Mouse (Mus musculus) limb, embryonic 11.5 days (tissue): Measurements from ENCODE around the gene Yipf3. TPM values are rescaled to one million over a fixed set of nuclear protein-coding genes. Genes with fewer than 3 reads are reported as not detected.

Experiments
- ATAC-seq: fragments of 200-750 bp; cut with Nextera tagmentation; 2 replicates; pipeline ENCODE4 v1.8.0; 2017; ENCODE audit warnings: low read depth; ENCODE audit not compliant: insufficient number of reproducible peaks, low FRiP score, low TSS enrichment
- DNase-seq: peaks from one replicate; pipeline ENCODE4 v3.0.0-alpha.2; 2015; ENCODE audit warnings: low spot score
- H3K27ac ChIP-seq: fragments of 300-500 bp; sonication (generic); replicated peaks from 2 replicates; pipeline ENCODE4 v1.5.1; 2014; ENCODE audit warnings: low read depth, mild to moderate bottlenecking, low read length
- H3K27me3 ChIP-seq: fragments of 300-500 bp; sonication (generic); 2 replicates; pipeline ENCODE4 v1.6.1; 2014; ENCODE audit warnings: mild to moderate bottlenecking, low read length, mixed read lengths; ENCODE audit not compliant: control insufficient read depth, insufficient read depth
- H3K36me3 ChIP-seq: fragments of 300-500 bp; sonication (generic); 2 replicates; pipeline ENCODE4 v1.6.1; 2014; ENCODE audit warnings: mild to moderate bottlenecking, low read length, moderate library complexity, mixed read lengths; ENCODE audit not compliant: control insufficient read depth, insufficient read depth
- H3K4me1 ChIP-seq: fragments of 300-500 bp; sonication (generic); 2 replicates; pipeline ENCODE4 v1.6.1; 2014; ENCODE audit warnings: low read length, mixed read lengths; ENCODE audit not compliant: control insufficient read depth, insufficient read depth
- H3K4me2 ChIP-seq: fragments of 300-500 bp; sonication (generic); 2 replicates; pipeline ENCODE4 v1.6.1; 2014; ENCODE audit warnings: low read depth, mild to moderate bottlenecking, moderate library complexity; ENCODE audit not compliant: severe bottlenecking
- H3K4me3 ChIP-seq: fragments of 300-500 bp; sonication (generic); 2 replicates; pipeline ENCODE4 v1.5.1; 2014; ENCODE audit warnings: low read depth, low read length
- H3K9ac ChIP-seq: fragments of 300-500 bp; sonication (generic); 2 replicates; pipeline ENCODE4 v1.6.1; 2014; ENCODE audit warnings: mild to moderate bottlenecking, low read length
- H3K9me3 ChIP-seq: fragments of 300-500 bp; sonication (generic); 2 replicates; pipeline ENCODE4 v1.6.1; 2016; ENCODE audit warnings: low read length; ENCODE audit not compliant: control insufficient read depth
- WGBS: fragments of 180-500 bp; shearing (Covaris S2); extraction: QIAGEN DNeasy Blood & Tissue Kit; methylation state at CpG from one replicate; pipeline ENCODE4 v1.1.7; 2014; 5-methylcytosine and 5-hydroxymethylcytosine counted together
- polyA plus RNA-seq: library from polyadenylated mRNA; unstranded; fragments of >200 nt; fragmentation: Nextera tagmentation; extraction: Ambion mirVana; gene quantifications from 2 replicates; pipeline ENCODE4 v1.2.1, GENCODE M21; 2014

The Yipf3 gene
- polyA plus RNA-seq: 64.0 and 76.9 TPM in 2 replicates

DNA sequence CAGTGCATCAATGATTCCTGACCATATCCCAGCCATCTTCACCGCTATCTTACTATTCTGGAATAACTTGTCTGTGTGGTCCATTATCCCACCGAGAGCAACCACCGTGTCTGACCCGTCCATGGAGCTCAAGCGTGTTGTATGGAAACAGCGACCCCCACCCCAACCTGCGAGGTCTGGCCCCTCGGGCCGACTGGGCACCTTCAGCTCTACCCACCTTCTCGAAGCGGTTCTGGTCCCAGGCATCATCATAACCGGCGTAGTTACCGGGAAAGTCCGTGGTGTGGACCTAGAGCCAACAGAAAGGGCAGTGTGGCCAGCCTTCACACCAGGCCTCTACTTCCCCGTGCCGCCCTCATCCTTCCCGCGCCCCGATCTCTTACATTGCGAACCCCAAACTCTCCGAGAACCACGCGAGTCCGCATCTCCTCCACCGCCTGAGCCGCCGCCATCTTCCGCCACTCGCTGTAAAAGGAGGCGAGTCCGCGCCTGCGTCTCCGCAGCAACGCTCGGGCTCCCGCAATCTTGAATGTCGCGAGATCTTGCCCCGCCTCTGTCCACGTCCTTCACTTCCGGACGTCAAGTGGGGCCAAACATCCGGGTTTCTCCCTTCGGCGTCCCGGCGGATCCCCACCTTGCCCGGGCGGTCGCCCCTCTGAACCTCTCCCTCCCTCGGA lies at the start of gene Yipf3, which contains the start of gene Polr1c:
Yipf3 (plus strand) TSS at position 569 of the 677 bp plus-strand sequence.
Polr1c (minus strand) TSS at position 543 of the 677 bp plus-strand sequence.
- Histone ChIP-seq H3K4me2 (peak within 1 kb of the TSS; percentile 78), H3K27me3 (no peaks in the 10 kb centered on the region), H3K36me3 (peaks cover 46% of the 10 kb centered on the region), H3K27ac (no peak within 1 kb of the TSS), H3K4me3 (peak within 1 kb of the TSS; percentile 93), H3K9ac (peak within 1 kb of the TSS; percentile 89), H3K9me3 (no peaks in the 10 kb centered on the region), H3K4me1 (peaks cover 8% of the 10 kb centered on the region)
- DNase-seq (peak; percentile 97), ATAC-seq (peak; percentile 90)
- WGBS: under 1% methylated on average over 53 of the region's 53 CpGs

DNA sequence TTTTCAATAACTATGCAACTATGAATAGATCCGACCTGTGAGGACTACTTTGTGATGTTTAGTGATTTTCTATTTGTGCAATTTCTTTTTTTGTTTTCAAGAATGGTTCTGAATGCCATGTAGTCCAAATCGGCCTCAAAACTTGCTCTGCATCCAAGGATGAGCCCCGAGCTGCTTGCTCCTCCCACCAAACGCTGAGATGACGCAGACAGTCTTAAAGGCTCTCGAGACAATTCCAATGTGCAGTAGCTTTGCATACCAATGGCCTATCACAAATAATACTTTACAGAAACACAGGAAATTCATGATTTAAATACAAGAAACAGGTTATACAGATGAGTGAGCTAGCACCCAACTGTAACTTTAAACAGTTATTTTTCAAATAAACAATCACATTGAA lies 46.7 kb upstream of the Yipf3 start:
- Histone ChIP-seq H3K9me3 (no peaks in the 10 kb centered on the region), H3K36me3 (peaks cover 6% of the 10 kb centered on the region; the same call in 1 of the 2 replicates), H3K4me2 (peak overlapping the region; percentile 71; the same call in 1 of the 2 replicates), H3K27me3 (no peaks in the 10 kb centered on the region), H3K4me3 (no peak overlapping the region), H3K27ac (no peak overlapping the region), H3K9ac (no peak overlapping the region), H3K4me1 (peaks cover 12% of the 10 kb centered on the region)
- ATAC-seq (no peak), DNase-seq (no peak)
- 83% methylated on average over 6 of the region's 6 CpGs for WGBS

- Histone ChIP-seq H3K4me1 (peaks cover 12% of the 10 kb centered on the region), H3K9me3 (no peaks in the 10 kb centered on the region), H3K36me3 (peaks cover 11% of the 10 kb centered on the region), H3K4me2 (peak within 1 kb of the TSS; percentile 71), H3K4me3 (peak within 1 kb of the TSS; percentile 59), H3K9ac (peak within 1 kb of the TSS; percentile 76), H3K27ac (peak within 1 kb of the TSS; percentile 68; the same call in 1 of the 2 replicates), H3K27me3 (no peaks in the 10 kb centered on the region)
- peak; percentile 94 for DNase-seq
- WGBS: 0% methylated on average over 66 of the region's 66 CpGs
- ATAC-seq: peak; percentile 92
Measured at GRCm38 (mm10) chr17:46202421-46203071, 45.3 kb upstream of the Yipf3 start, which contains the start of the genes Polh and Xpo5. Polh (minus strand) TSS chr17:46202645. Xpo5 (plus strand) TSS chr17:46202782.

GRCm38 (mm10) chr17:46203078-46203477 lies 44.8 kb upstream of the Yipf3 start:
- WGBS: under 1% methylated on average over 20 of the region's 20 CpGs
- H3K9me3 ChIP-seq: no peaks in the 10 kb centered on the region
- H3K4me2 ChIP-seq: peak overlapping the region; percentile 71
- 0 out of 2 replicates have a peak overlapping the region, but pooled peaks have one; percentile 2 for H3K27ac ChIP-seq
- H3K27me3 ChIP-seq: no peaks in the 10 kb centered on the region
- peak overlapping the region; percentile 59 for H3K4me3 ChIP-seq
- DNase-seq (no peak), ATAC-seq (no peak)
- H3K9ac ChIP-seq: peak overlapping the region; percentile 76
- H3K4me1 ChIP-seq: peaks cover 12% of the 10 kb centered on the region
- peaks cover 16% of the 10 kb centered on the region for H3K36me3 ChIP-seq

GRCm38 (mm10) chr17:46206676-46207075 lies 41.2 kb upstream of the Yipf3 start:
- Histone ChIP-seq H3K9me3 (no peaks in the 10 kb centered on the region), H3K4me2 (no peak overlapping the region), H3K27me3 (no peaks in the 10 kb centered on the region), H3K9ac (no peak overlapping the region), H3K4me1 (peaks cover 9% of the 10 kb centered on the region), H3K27ac (no peak overlapping the region), H3K36me3 (peaks cover 31% of the 10 kb centered on the region), H3K4me3 (no peak overlapping the region)
- no peak for DNase-seq
- no peak for ATAC-seq

- no peak for DNase-seq
- Histone ChIP-seq H3K4me2 (no peak overlapping the region), H3K27ac (no peak overlapping the region), H3K4me3 (no peak overlapping the region), H3K9me3 (no peaks in the 10 kb centered on the region), H3K4me1 (no peaks in the 10 kb centered on the region), H3K27me3 (no peaks in the 10 kb centered on the region), H3K36me3 (peaks cover 43% of the 10 kb centered on the region), H3K9ac (no peak overlapping the region)
- ATAC-seq: no peak
- 88% methylated on average over 3 of the region's 3 CpGs for WGBS
Measured at GRCm38 (mm10) chr17:46210550-46210949, 37.3 kb upstream of the Yipf3 start.

- 89% methylated on average over 3 of the region's 3 CpGs for WGBS
- no peak overlapping the region for H3K9ac ChIP-seq
- H3K4me3 ChIP-seq: no peak overlapping the region
- H3K36me3 ChIP-seq: peaks cover 37% of the 10 kb centered on the region
- no peaks in the 10 kb centered on the region for H3K27me3 ChIP-seq
- no peaks in the 10 kb centered on the region for H3K4me1 ChIP-seq
- DNase-seq (no peak), ATAC-seq (no peak)
- H3K27ac ChIP-seq: no peak overlapping the region
- no peak overlapping the region for H3K4me2 ChIP-seq
- no peaks in the 10 kb centered on the region for H3K9me3 ChIP-seq
Measured at GRCm38 (mm10) chr17:46221601-46222000, 26.3 kb upstream of the Yipf3 start.

DNA sequence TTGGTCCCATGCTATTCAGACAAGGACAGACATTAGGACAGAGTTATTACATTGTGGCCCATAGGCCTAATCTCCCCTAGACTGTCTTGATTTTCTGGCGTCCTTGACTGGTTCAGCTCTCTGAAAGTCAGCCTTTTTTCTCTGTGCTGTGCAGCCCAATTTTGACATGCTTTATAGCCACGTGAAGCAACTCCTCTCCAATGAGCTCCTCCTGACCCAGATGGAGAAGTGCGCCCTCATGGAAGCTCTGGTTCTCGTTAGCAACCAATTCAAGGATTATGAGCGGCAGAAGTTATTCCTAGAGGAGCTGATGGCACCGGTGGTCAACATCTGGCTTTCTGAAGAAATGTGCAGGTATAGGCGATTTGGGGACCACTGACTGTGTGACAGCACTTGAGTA lies 20.3 kb upstream of the Yipf3 start:
- peaks cover 38% of the 10 kb centered on the region for H3K36me3 ChIP-seq
- 37% methylated on average over 7 of the region's 7 CpGs for WGBS

More for the DNA sequence above, 20.3 kb upstream of the Yipf3 start:
- no peak overlapping the region for H3K4me3 ChIP-seq
- DNase-seq (no peak), ATAC-seq (no peak)
- no peak overlapping the region for H3K9ac ChIP-seq
- no peak overlapping the region for H3K4me2 ChIP-seq
- H3K27ac ChIP-seq: no peak overlapping the region
- no peaks in the 10 kb centered on the region for H3K27me3 ChIP-seq
- no peaks in the 10 kb centered on the region for H3K9me3 ChIP-seq
- H3K4me1 ChIP-seq: no peaks in the 10 kb centered on the region
